Mouse (Mus musculus): Measurements from ENCODE around the gene Ccdc30.

Gene Ccdc30

GRCm38 (mm10) chr4:119412791-119413190, 2.5 kb downstream of the Ccdc30 start:
- DNase-seq = no peak

DNA sequence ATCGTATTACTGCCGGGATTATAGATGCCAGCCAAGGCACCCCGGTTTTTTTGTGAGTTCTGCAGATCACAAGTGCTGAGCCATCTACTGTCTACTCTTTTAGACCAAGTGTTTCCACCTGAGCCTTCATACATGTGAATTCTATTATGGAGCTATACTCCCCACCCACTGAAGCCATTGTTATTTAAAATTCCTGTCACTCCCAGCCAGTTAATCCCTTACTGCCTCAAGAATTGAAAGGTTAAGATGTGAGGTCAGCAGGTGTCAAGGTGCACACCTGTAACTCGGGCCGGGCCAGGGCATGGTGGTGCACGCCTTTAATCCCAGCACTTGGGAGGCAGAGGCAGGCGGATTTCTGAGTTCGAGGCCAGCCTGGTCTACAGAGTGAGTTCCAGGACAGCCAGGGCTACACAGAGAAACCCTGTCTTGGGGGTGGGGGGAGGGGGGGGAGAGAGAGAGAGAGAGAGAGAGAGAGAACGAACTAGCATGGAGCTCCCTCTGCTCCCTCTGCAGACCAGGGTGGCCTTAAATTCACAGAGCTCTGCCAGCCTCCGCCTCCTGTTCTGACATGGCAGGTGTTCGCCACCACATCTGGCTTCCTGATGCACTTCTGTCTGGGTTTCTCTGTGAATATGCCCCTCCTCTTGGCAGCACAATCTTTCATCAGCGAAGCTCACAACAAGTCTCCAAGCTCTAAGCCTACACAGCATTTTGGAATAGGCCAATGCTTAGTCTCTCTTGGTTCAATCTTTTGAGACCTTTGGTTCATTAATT, 3.3 kb downstream of the Ccdc30 start:
- DNase-seq = no peak

GRCm38 (mm10) chr4:119403431-119403830, 11.9 kb downstream of the Ccdc30 start:
- no peak for DNase-seq

DNA sequence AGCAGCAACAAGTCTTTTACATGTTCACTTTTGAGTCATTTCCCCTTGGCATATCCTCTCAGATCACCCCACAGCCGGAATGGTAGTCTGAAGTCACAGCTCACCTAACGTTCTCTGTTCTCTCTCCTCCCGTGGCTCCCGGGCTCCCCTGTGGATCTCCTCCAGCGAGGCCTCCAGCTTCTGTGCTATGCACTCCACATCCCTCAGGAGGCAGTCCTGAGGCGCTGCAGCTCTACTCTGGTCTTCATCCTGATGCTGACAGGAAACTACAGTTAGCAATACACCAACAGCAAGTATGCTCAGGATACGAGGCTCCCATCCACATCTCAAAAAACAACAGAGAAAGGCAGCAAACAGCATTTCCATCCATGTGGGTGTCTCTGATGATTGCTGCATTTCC, 14.4 kb downstream of the Ccdc30 start:
- DNase-seq = no peak

DNA sequence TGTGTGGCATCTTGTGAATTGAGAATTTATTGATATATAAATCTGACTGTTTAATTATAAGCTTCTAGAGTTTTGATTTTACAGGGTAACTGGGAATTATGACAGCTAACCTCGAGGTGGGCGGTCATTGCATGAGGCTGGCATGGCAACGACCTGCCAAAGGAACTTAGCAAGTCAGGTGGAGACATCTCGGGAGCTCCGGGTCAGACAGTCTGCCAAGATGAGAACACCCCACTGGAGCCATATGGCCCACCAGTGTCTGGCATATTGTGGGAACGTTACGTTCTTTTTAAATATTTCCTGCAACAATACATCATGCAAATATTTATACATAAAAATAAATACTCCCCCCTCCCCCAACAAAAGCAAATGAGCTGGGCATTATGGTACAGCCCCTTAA, 16.6 kb downstream of the Ccdc30 start:
- DNase-seq = no peak

GRCm38 (mm10) chr4:119390369-119390768, 25.0 kb downstream of the Ccdc30 start:
- DNase-seq = peak; percentile 43

DNA sequence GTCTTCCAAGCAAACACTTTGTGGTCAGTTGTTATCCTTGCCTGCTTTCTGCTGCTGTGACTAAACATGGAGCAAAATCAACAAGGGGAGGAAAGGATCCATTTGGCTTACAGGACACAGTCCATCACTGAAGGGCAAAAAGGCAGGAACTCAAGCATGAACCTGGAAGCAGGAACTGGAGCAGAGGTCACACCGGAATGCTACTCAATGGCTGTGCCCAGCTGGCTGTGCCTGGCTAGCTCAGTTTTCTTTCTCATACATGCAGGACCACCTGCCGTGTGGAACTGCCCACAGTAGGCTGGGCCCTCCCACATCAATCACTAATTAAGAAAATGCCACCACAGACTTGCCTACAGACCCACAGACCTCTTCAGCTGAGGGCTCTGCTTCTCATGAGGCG, 26.1 kb downstream of the Ccdc30 start:
- DNase-seq = peak; percentile 82

DNA sequence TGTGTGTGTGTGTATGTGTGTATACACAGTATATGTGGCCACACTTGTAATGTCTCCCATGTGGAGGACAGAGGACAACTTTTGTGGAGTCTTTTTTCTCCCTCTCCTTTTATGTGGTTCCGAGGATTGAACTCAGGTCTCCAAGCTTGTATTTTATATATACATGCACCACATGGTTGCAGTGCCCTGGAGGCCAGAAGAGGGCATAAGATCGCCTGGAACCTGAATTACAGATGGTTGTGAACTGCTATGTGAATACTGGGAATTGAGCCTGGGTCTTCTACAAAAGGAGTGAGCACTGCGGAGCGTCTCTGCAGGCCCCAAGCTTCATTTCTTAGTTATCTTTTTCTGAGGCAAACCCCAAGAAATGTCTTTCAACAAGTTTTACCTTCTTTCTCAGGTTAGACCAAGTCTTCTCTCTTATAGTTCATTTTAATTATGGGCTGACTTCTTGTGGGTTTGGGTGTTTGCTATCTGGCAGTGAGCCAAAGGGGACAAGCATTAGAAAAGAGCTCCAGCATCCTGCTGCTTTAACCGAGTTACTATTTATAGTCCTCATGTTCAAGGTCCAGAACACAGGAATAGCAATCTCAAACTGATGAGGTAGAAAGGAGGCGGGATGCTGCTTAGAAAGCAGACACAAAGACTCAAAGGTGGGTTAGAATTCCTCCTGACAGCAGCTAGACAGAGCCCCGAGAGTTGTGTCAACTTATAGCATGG, 33.7 kb downstream of the Ccdc30 start:
- DNase-seq = peak; percentile 43

DNA sequence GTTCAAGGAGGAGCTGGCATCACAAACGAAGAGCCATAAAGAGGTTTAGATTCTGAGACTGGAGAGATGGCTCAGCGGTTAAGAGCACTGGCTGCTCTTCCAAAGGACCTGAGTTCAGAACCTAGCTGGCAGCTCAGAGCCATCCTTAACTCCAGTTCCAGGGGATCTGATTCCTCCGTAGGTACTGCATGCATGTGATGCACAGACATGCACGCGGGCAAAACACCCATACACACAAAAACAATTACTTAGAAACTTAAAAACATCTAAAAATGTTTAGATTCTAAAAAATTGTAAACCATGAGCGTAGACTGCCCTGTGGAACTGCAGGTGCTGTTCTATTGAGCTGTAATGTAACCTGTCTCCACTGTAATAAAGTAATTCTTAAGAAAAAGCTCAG, 45.9 kb downstream of the Ccdc30 start:
- no peak for DNase-seq

- peak; percentile 22 for DNase-seq
Observed at GRCm38 (mm10) chr4:119366758-119367526, 48.4 kb downstream of the Ccdc30 start.

DNA sequence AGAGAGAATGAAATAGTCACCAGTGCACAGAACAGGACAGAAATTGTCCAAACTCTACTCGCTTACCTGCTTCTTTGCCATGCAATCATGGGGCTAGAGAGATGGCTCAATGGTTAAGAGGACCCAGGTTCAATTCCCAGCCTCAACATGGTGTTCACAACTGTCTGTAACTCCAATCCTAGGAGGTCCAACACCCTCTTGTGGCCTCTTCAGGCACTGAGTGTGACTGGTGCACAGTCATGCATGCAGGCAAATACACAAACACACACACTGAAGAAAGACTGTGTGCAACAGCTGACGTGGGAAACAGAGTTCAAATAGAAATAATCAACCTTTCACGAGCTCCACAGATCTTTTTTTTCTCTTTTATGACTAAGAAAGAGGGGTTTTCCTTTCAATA, 53.1 kb downstream of the Ccdc30 start:
- no peak for DNase-seq

DNA sequence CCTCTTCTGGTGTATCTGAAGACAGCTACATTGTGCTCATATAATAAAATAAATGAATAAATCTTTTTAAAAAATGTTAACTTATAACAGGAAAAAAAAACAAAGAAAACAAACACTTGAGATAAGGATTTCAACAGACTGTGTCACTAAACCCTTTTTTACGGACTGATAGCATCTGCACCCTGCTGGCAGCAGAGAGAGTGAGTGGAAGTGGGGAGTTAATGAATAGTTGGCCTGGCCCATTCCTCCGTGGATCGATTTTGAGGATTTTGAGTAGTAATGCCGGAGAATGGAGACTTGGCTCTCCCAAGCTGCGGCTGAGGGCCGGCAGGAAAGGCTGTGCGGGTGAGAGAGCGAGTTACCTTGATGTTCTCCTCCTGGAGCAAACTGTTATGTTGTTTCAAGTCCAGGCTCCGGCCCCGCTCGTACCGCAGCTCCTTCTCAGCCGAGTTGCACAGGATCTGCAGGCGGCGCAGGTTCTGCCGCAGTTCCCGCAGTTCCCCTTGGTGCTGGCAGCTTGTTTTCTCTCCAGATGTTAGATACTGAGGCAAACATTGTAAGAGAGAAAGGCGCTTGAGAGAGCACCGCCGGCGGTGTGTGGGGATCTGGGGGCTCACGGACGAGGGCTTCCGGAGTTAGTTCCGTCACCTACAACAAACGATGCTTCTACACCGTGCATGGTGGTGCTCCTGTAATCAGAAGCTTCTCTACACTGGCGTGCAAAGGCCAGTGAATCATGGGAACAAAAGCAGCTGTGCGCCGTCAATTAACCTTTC, 55.9 kb downstream of the Ccdc30 start:
- no peak for DNase-seq

GRCm38 (mm10) chr4:119345508-119345907, 69.8 kb downstream of the Ccdc30 start:
- DNase-seq = no peak

DNA sequence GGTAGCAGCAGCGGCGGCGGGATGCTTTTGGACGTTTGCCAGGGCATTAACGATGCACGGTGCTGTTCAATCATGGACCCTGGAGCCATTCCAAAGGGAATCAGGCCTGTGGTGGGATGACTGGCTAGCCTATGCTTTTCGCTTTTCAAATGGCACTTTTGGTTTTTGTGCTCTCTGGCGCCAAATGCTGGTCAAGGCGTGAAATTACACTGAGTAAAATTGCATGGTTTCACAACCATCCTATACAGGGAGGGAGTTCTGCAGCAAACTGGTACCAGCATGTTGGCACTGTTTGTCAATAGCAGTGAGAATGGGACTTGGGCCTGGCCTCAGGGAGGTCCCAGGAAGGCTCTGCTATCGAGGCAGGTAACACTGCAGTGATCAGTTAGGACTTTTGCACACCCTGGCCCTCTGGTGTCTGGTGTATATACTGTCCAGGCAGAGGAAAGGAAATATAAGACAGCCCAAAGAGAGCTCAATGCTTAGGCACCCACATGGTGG, 76.4 kb downstream of the Ccdc30 start:
- peak; percentile 40 for DNase-seq

DNA sequence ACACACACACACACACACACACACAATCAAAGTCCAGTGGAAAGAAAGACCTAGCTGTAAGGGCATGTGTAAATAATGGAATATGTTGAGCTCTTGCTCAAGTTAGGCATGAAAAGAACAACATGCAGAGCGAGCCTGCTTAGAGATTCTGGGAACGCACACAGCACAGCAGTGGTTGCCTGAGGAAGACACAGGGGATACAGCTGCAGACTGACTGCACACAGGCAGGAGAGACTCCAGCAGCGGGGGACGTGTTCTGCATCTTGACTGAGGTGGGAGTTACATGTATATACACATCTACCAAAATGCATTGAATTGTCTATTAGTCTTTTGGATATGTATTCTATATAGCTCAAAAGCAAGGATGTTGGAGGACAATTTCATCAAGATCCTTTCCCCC, 76.9 kb downstream of the Ccdc30 start:
- DNase-seq = no peak

DNA sequence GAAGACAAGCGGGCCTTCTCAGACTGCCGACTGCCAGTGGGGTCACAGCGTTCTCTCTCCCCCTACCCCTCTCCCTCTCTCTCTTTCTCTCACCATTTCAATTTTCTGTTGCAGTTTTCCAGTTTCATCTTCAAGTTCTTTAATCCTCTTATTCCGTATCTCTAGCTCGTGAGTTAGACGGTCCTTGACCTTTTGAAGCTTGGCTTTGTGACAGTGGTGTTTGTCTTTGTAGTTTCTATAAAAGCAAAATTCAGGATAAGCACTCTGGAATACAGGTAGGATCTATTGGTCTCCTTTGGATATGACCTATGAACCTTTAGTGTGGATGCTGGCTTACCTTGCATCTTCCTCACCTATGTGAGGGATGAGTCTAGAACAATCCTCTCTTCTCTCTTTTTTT, 81.8 kb downstream of the Ccdc30 start:
- no peak for DNase-seq

DNA sequence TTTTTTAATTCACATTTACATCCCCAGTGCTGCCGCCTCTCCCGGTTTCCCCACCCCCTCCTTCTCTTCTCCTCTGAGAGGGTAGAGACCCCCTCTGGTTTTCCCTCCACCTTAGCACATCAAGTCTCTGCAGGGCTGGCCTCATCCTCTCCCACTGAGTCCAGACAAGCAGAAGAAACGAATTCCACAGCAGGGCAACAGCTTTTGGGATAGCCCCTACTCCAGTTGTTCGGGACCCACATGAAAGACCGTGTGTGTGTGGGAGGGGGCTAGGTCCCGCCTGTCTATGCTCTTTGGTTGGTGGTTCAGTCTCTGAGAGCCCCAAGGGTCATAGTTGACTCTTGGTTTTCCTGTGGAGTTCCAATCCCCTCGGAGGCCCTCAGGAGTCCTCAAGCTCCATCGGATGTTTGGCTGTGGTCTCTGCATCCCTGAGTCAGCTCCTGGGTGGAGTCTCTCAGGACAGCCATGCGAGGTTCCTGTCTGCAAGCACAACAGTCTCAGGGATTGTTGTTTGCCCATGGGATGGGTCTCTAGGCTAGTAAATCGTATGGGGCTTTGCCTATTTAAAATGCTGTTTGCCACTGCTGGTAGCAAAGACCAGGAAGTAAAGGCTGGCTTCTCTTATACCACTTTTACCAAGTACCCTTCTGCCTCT, 94.3 kb downstream of the Ccdc30 start:
- no peak for DNase-seq

- DNase-seq = peak; percentile 97
Observed at GRCm38 (mm10) chr4:119320131-119320830, 95.0 kb downstream of the Ccdc30 start, which contains the start of gene Ppih. Gene Ppih, minus strand, starts transcription at chr4:119320546.

DNA sequence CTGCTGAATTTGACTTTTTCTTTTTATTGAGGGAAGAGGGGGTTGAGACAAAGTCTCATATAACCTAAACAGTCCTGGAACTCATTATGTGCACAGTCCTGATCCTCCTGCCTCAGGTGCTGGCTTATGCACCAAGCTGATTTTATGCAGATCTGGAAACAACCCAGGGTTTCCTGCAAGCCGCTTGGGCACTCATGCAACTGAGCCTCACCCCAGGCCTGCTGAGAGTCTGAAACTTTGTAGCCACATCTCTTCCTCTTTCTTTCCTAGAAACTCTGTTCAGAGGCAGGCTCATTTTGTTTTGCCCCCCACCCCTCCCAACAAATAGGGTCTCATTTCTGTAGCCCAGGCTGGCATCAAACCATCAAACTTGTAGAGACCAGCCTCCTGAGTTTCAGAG, 101.6 kb downstream of the Ccdc30 start:
- DNase-seq = no peak

DNA sequence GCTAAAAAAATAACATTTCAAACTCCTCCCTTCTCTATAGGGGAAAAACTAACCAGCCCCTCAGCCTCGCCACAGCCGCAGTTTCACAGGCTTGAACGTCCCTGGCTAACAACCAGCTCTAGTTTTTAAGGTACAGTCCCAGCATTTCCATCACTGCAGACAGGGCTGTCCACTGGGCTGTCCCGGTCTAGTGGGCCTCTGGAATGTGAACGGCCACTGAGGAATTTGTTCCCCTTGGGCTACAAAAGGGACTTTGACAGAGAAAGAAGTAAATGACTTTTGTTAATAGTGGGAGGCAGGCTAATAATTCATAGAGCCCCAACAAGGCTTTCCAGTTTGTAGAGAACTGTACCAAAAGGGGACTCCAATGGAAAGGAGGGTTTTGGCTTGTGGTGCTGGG, 109.9 kb downstream of the Ccdc30 start:
- DNase-seq = peak; percentile 91

DNA sequence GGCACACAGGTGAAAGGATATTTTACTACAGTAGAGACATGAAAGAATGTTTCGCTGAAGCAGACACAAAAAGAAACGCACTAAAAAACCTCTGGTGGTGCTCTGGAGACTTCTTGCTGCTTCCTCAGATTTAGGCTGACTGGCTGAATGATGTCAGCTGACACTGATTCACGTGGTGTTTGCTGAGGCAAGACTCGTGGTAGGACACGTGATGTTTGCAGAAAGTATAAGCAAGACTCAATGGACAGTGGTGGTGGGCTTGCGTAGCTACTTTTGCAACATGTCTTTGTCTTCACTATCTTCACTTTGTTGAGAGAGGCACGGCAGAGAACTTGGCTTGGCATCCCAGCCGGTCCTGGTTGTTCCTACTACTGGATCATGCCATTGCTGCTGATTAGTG, 112.0 kb downstream of the Ccdc30 start:
- DNase-seq = peak; percentile 58
